Mouse (Mus musculus) frontal cortex, postnatal 10 days (tissue): ENCODE measurements around the gene Olfr1250.
"Not testable (repeated sequence)": the region's sequence is repeated elsewhere in the genome, so short reads cannot be mapped to it uniquely, and the experiment has no call there.

Source experiments
- DNase-seq, 2 experiments: peaks; one replicate each; pipeline ENCODE4 v3.0.0; 2022; ENCODE audit warnings: low spot score in 2 of 2, mixed read lengths in 1 of 2

The Olfr1250 gene

GRCm38 (mm10) chr2:89661367-89661766 lies at the start of gene Olfr1250:
Gene Olfr1250 (minus strand): TSS chr2:89661467.
- DNase-seq: no peak

DNA sequence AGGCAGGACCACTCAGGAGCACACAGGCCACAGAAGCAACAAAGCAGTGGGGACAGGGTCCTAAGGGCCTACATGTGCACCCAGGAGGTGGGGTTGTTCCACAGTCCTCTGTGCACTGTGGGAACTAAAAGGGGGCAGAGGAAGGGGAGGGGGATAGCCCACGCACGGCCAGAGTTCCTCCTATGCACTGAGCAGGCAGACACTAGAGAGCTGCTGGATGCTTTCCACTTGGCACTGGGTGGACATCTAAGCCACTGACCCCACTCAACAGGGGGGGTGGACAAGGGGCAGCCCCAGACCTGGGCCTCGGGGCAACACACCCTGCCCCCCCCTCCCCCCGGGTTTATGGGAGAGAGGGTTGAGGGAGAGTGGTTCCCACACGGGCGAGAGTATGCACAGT lies 30.7 kb upstream of the Olfr1250 start:
- no peak for DNase-seq

GRCm38 (mm10) chr2:89671836-89672235 lies 10.6 kb upstream of the Olfr1250 start, which contains the start of gene Olfr1251:
Gene Olfr1251 (minus strand): TSS chr2:89671936.
- no peak for DNase-seq

DNA sequence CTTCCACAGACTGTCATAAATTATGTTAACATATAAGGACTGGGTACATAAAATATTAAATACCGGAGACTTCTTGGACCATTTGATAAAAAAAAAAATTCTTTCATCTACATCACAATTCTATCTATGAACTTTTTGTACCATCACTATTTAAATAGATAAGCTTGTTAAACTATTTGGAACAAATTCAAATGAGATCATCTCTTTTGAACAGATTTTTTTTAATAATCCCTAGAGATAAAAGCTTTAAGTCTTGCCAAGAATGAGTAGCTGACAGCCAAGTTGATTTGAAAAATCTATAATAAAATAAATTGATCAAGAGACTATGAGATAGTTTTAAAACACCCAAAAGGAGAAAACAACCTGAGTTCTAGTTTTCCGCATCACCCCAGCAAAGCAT lies 26.4 kb downstream of the Olfr1250 start, which contains the start of gene Olfr1249:
Gene Olfr1249 (minus strand): TSS at position 101 of the 400 bp plus-strand sequence.
- DNase-seq: no peak

GRCm38 (mm10) chr2:89618145-89618544 lies 43.1 kb downstream of the Olfr1250 start, which contains the start of gene Olfr1248:
Gene Olfr1248 (minus strand): TSS chr2:89618245.
- DNase-seq: not testable (repeated sequence)

- no peak for DNase-seq
Observed at GRCm38 (mm10) chr2:89614030-89614429, 47.2 kb downstream of the Olfr1250 start, which contains the start of gene Olfr1247. Gene Olfr1247 (minus strand): TSS chr2:89614130.
